Mouse (Mus musculus) urinary bladder, adult 2 months (tissue): ENCODE measurements around the gene Pik3c2a. TPM values are rescaled to one million over a fixed set of nuclear protein-coding genes. Genes with fewer than 3 reads are reported as not detected.

Source experiments
- DNase-seq: peaks from one replicate; pipeline ENCODE4 v3.0.0; 2022; ENCODE audit warnings: low spot score
- polyA plus RNA-seq: library from polyadenylated mRNA; depleted of rRNA; stranded (reverse); fragments of >200 nt; gene quantifications from 2 replicates; pipeline ENCODE4 v1.2.3, GENCODE M21; 2012; rRNA removed

Pik3c2a gene
- polyA plus RNA-seq, 1 experiment = 20.0 TPM

DNA sequence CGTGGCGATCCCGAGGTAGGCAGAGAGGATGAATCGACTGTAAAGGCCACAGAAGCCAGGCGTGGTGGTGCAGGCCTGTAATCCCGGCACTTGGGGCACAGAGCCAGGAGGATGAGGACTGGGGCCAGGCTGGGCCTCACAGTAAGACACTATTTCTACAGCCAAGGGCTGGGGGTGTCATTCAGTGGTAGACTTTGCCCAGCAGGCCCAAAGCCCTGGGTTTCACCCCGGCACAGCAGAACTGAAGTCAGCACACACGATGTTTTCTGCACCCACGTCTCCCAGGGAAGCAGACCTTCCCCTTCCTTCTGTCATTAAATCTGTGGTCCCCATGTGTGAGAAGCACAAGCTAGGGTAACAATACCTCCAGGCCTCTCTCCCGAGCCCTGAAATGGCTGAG lies 144.9 kb downstream of the Pik3c2a start:
- DNase-seq = no peak

DNA sequence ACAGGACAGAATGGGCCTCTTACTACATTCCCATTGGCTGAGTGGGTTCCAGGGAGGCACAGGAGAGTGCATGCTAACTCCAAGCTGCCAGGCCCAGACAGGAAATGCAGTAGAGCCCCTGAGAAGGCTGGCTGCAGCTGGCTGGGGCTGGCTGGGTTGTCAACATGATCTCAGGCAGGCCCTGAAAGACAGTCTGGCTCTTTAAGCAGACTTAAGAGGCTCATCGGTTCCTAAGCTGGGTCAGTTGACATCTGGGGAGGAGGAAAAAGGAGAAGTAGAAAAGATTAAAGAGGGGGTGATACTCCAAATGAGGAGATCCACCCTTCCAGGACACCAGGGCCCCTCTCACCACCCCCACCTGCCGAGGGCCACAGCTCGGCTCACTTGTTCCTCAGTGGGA lies 148.3 kb downstream of the Pik3c2a start:
- DNase-seq = no peak

DNA sequence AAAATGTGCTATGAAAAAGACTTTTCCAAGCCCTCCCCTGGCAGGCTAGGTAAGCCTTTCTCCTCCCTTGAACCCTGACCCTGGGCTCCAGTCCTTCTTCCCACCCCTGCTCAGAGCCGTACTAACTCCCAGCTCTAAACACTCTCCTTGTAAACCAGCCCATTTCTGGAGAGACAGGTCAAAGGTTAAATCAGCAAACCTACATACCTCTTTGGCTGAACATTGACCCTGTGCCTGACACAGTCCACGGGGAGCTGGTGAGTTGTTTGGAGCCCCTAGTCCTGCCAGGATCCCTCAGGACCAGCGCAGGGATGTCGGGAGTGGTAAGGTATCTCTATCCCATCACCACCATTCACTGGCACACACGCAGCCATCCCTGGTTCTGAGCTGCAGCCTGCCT lies 150.9 kb downstream of the Pik3c2a start:
- no peak for DNase-seq

DNA sequence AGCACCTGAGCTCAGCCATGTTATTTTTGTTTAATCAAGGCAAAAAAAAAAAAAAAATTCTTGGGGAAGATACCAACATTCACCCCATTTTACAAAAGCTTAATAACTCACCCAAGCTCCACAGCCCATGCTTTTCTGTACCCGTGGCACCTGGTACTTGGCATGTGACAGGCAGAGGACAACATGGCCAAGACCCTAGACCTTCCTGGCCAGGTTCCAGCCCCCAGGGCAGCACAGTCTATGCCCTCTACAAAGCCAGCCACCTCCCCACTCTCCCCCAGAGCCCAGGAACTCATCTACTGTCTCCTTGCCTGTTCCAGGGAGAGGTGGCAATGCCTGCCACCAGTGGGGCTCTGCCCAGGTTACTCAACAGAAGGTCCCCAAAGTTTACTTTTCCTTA lies 152.7 kb downstream of the Pik3c2a start:
- DNase-seq = no peak

DNA sequence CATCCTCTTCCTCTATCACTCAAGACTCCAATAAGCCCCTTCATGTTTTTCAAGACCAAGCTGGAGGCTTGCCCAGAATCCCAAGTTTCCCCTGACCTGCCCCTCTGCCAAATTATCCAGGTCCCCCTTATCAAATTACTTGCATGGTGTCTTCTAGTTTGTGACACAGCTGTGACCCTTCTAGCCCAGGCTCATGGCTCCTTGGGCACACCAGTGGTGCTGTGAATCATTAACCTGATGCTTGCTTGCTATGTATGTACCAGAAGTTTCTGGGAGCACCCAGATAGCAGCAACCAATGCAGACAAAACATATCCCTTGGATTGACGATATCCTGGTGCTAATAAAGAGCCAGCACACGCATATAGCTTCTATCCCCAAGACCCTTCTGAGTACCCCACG lies 154.3 kb downstream of the Pik3c2a start:
- no peak for DNase-seq

DNA sequence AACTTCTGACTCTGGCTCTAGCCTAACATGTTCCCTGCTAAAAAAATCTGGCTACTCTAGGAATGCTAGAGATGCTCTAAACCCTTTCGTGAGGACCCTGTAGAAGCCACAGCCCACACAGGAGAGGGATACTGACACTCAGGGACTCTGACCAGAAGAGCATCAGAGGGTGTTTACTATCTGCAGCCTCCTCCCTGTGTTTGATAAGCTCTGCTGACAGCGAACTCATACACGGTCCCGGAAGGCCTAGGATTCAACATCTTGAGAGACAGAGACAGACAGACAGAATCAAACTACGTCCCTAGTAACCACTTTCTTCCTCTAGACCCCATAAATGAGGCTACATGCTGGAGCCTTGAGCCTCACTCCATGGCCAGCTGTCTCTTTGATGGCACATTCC lies 155.3 kb downstream of the Pik3c2a start:
- no peak for DNase-seq

Other genes starting within 250 kb of the Pik3c2a start
- gene Plekha7, start 135.1 kb downstream of the Pik3c2a start, polyA plus RNA-seq = 18.4 and 21.4 TPM in 2 replicates
- gene Rps13, start 109.3 kb downstream of the Pik3c2a start, polyA plus RNA-seq = 1,159 and 1,205 TPM in 2 replicates
- 26.8 and 32.3 TPM in 2 replicates for gene Nucb2, start 60.9 kb upstream of the Pik3c2a start, polyA plus RNA-seq